Mouse (Mus musculus): ENCODE measurements at regions not wholly inside any gene's neighbourhood (a gene's known extent, or its start where the extent isn't known, plus 50 kb on each side); places are given as distances from the start of the nearest gene placed in this dataset.

DNA sequence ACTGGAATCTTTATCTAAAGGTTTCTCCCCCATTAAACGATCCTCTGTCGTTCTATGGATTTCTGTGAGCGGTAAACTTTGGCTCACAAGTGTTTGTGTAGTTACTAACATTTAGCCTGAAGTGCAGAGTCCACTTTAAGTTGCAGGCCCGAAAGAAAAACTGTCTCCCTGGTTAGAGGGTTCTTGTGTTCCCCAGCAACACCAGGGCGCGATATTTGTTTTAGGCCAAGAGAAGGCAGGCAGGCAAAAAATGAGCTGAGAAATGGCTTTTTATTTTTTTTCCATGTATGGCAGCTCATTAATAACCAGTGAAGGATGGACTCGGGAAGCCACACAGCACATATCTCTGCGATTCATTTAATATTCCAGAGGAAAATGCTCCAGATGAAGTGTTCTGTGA, 357.4 kb upstream of the Nfe2l3 start:
- no peak for DNase-seq

DNA sequence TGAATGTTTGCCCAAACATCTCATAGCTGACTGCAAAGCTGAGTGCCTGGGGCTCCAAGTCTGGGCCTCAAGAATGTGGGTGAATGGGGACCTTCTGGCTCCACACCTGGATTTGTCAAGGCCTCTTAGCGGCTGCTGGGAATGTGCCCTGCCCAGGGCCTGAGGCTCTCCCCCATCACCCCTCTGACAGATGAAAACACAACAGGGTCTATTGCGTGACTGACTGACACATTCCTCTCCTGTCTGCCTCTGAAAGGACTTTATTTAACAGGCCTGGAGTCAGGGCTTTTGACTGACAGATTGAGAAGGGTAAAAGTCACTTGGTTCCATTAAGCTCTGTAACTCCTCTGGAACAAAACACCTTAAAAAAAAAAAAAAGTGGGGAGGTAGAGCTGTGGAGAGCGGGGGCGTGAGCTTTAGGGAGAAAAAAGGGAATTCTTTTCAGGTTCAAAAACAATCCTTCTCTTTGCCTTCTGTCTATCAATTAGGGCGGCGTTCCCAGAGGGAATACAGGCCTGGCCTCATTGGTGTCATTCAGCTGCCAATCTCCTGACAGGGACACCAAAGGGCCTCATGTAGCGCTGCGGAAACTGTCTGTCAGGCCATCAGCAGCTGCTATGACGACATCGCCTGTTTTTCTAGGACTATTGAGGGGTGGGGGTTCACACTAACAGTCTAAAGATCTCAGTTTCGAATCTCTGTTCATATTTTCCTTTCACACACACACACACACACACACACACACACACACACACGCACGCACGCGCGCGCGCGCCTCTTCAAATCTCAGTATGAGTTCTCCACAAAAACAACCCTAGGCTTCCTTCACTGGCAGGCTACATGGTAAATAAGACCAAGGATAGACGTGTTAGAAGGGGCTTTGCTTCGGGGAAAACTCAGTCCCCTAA, 355.4 kb upstream of the Nfe2l3 start:
- DNase-seq = peak; percentile 26

DNA sequence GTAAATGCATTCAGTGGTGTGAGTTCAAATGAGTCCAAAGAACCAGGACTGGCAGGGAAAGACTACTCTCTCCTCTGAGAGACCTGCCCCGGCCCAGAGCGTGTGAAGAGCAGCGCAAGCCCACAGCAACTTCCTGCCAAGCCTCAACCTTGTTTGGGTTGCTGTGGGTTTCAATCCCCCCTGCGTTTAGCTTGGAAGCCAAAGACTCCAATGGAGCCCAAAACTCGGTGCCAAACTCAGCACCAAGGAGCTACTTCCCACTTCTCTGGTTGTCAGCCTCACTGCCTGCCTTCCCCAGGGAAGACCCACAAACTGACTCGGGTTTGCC, 354.7 kb upstream of the Nfe2l3 start:
- DNase-seq = peak; percentile 22

DNA sequence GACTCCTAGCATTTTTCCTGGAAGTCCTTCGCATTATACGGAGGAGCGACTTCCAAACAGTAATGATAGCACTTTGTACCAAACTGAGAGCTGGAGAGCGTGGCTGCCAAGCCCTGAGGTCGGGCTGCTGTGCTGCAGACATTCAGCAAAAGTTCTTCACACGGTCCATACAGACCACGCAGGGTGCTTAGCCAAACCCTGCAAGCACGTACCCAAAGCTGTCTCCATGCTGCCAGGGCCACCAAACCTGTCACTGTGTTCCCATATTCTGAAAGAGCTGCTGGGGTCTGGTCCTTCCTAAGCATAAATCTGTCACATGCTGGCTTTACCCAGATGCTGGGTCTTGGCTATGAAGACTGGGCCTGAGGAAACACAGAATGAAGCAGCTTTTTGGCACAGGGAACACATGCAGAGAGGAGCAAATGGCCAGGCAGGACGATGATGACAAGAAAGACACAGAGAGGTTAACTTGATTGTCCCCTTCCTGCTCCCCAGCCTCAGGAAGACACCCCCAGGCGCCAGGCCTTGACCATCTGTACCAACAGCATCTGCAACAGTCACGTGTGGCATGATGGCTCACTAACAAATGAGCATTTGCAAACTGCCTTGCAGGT, 354.0 kb upstream of the Nfe2l3 start:
- DNase-seq = no peak

DNA sequence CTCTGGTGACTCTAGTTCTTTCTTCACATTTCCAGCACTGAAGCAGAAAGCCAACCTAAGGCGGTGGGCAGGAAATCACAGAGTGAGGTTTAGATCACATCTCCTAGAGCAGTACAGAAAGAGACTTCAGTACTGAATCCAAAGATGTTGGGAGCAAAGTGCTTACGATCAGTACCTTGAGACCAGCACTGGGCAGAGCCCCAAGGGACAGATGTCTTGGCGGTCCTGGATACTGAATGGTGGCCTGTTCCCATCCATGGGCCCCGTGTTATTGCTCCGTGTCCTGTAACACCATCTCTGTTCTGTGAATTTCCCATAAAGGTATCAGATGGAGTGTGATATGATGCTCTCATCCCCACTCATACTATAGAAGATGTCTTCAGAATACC, 353.5 kb upstream of the Nfe2l3 start:
- no peak for DNase-seq

DNA sequence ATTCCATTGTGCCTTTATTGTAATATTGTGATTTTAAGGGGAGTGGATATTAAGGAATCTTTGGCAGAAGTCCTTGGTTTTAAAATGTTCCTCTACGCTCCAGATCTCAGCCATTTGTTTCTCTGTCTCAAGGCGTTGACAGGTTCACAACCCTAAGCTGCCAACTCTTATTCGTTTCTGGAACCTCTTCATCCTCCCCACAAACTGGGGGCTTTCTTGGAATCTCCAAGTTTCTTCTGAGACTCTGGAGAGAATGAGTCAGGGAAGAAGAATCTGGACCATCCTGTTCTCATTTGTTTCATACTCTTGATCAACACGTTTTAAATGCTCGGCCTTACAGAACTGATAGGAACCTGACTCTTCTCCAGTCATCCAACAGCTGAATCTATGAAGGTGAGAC, 351.4 kb upstream of the Nfe2l3 start:
- no peak for DNase-seq

DNA sequence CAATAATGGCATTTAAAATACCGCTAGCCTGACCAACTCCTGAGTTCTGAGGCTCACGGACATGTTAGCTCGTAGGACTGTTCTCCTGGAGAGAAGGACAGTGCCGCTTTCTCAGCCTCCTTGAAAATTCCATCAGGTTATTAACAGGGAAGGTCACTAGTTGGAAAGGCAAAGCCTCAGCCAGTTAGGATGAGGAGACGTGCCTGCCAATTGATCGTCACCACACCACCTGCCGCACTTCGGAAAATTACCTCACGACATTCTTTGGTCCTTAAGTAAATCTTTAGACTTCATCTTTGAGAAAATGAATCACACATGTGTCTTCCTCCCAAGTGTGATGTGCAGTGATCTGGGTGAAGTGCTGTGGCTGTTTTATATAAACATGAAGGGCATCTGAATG, 347.8 kb upstream of the Nfe2l3 start:
- DNase-seq = no peak

DNA sequence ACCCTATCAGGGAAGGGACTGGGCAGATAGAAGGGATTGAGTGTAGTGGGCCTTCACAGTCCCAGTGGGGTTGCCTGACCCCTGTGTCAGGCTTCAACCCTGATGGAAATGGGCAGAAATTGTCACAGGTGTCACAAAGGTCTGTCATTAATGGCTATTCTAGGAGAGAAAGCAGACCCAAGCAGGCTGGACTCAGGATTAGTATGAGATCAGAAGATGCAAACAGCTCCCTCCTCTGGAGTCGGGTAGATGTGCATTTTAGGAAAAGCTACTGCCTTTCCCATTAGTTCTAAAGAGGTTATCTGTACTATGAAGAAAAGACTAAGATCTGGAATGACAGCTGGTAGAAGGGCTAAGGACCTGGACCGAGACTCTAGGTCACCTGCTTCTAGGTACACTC, 346.9 kb upstream of the Nfe2l3 start:
- DNase-seq = no peak

DNA sequence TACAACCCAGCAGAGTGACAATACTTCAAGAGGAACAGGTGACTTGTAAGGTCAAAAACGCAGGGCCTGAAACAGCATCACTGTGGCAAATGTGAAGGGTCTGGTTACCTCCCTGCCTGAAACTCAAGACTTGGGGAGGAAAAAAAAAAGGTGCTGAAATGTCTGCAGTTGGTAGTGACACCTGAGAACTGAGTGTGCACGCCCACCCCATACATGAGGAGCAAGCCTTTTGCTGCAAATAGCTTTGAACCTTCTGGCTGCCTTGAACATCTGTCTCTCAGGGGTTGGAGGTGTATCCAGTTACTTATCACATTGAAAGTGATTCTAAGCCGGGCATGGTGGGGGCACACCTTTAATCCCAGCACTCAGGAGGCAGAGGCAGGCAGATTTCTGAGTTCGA, 346.1 kb upstream of the Nfe2l3 start:
- DNase-seq = no peak

DNA sequence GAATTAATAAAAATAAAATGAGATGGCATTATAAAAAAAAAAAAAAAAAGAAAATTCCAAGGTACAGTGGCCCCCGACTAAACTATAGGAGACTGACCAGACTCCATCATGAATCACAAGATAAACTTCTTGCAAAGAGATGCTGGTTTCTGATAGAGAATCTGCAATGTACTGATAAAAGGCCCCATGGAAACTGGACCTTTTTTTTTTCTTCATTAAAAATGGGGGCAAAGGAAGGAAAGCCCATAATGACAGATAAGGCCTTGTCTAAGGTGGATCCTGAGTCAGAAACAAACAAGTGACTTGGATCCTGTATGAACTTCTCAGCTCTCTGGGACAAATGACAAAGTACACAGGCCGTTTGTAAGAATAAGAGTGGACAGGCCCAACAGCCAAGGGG, 344.7 kb upstream of the Nfe2l3 start:
- DNase-seq = no peak

DNA sequence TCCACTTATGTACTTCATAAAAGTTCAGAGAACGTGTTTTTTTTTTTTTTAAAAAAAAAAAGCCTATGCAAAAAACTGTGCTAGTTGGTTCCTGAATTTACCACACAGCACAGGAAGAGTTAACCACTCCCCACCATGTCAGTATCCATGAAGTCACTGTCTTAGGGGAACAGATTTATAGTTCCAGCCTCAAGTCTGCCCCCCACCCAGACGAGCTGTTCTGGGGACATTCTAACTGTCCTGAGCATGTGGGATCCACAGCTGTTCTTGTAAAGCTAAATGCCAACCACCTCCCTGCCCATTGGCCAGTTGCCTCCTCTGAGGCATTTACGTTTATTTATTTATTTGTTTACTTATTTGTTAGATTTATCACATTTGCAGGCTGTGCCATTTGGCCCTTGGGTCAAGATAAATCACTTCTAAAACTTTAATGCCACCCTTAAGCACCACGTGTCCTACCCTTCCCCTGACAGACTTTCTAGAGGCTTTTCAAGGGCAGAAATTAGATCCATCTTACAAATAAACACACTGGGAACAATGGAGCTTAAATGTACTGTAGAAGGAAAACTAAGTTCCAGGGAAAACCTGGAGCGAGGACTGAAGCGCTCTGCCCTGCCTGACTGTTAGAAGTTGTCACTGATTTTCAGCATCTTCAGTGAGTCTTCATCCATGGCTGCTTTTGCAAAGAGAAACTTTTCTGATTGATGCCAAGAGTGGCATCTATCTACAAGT, 343.7 kb upstream of the Nfe2l3 start:
- DNase-seq = no peak

DNA sequence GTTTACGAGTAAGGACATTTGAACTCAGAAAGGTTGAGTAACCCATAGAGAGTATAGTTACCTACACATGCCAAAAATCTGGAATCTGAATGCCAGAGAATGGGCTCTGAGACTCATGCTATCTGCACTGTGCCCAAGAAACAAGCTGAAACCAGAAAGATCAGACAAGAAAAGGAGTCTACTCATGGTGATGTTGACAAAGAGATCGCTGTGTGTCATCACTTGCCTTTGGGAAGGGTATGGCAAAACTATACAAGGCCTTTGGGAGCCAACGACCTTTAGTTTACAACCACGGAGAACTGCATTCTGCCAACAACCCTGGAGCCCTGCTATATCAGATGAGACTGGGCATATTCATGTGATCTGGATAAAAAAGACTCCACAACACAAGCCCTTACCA, 339.3 kb upstream of the Nfe2l3 start:
- no peak for DNase-seq

DNA sequence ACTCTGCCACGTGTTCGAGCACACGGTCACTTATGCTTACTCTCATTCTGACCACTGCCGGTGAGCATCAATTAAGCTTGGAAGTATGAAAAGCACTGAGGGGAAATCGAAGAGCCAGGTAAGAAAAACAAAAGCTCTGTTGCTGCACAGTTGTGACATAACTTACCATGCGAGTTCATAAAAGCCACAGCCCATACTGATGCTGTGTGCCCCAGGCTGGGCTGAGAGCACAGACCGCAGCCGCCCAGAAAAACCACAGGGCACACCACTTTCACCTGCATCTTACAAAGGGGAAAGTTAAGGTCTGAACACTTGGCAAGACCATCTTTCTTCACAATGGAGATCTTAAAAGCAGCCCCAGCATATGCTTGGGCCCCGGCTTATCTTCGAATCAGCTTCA, 338.2 kb upstream of the Nfe2l3 start:
- no peak for DNase-seq

DNA sequence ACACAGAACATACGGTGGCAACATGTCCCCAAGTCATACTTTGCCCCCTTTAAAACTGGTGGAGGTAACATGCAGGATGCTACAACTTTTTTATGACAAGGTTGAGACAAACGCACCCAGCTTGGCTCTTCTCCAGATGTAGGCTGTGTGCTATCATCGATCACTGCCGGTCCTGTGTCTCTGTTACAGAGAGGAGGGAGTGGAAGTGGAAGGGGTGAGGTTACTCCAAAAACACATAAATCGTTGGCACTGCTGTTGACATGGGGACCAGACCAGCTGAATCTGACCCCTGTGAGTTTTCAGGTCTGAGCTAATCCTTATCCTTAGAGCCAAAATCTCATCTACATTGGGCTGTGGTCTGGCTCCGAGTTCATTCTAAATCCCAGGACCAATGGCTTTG, 335.0 kb upstream of the Nfe2l3 start:
- DNase-seq = no peak

DNA sequence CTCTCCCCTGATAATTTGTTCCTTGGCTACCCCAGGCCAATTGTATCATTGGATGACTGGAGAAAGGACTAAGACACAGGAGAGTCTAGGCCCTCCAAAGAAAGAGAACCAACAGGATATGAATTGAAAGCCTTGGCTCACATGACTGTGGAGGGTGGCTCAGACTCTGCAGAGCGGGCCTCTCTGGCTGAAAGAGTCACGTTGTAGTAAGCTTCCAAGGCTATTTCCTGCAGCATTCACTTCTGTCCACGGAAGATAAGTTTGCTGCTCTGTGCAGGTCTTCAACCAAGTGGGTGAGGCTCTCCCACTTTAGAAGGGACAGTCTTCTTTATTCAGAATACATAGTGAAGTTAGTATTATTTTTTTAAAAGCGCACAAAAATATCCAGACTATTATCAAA, 332.1 kb upstream of the Nfe2l3 start:
- no peak for DNase-seq

DNA sequence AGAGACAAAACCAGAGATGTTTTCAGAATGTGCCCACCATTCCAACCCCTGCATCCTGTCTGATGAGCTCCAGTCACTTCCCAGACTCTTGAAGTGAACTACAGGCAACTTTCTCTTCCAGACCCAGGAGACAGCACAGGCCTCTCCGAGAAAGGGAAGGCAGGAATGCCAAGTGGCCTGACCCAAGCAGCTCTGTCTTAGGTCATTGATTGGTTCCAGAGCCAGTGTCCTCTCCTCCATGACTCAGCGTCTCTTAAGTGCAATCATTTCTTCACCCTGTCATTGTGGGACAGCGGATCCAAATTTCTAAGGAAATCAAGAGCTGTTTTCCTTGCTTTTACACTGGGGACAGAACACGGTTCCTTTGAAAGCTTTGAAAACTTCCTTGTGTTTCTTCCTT, 329.2 kb upstream of the Nfe2l3 start:
- no peak for DNase-seq

DNA sequence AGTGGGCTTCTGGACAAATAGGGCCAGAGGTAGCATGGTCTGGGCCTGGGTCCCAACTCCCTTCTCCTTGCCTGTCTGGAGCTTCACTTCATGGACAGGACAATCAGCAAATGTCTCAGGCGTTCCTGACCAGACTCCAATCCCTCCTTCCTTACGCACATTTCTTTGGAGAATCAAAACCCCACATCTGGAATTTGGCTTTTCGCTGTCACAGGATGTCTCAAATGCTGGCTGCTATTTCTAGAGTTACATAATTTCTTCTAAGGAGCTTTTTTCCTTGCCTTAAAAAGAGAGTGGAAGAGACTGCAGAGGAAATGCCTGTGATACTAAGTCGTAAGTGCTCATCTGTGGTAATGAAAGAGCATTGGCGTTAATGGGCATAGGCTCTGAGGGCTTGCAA, 328.1 kb upstream of the Nfe2l3 start:
- no peak for DNase-seq

DNA sequence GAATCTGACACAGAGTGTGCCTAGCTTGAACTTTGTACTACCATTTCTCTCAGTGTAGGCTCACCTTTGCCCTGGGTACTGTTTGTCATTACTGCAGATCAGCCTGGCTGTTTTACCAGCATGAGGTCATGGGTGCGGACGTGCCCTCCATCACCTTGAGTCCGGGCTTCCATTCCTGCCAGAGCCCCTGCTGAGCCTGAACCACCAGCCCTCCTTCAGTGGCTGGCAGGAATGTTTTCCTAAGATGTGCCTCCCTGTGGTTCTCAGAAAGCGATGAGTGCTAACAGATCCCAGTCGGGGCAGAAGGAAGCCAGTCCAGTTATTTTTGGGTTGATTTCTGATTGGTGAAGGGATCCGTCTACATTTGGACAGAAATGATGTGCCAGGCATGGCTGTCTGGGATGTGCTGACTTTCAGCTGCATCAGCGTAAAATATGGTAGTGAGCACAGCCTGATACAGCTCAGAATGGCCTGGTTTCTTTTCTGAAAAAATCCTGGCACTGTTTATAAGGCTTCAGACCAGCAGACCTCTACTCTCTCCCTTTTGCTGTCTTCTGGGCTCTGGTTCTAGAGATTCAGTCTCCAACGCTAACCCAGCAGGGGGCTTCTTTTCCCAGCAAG, 324.0 kb upstream of the Nfe2l3 start:
- no peak for DNase-seq

DNA sequence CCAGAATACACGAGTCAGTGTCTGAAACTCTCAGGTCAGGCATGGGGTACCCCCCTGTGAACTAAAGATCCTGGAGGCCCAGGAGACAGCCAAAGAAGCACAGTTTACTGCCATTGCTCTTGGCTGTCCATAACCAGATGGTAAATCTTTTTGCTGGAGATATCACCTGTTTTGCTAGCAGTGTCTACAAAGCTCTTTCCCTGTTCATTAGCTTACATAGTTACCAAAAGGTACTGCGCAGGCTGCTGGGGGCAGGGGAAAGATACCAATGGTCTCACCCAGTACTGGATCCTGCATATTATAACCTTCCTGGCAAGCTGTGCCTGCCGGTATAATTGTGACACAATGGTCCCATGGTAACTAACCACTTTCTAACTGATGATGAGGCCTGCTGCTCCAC, 321.9 kb upstream of the Nfe2l3 start:
- DNase-seq = no peak

DNA sequence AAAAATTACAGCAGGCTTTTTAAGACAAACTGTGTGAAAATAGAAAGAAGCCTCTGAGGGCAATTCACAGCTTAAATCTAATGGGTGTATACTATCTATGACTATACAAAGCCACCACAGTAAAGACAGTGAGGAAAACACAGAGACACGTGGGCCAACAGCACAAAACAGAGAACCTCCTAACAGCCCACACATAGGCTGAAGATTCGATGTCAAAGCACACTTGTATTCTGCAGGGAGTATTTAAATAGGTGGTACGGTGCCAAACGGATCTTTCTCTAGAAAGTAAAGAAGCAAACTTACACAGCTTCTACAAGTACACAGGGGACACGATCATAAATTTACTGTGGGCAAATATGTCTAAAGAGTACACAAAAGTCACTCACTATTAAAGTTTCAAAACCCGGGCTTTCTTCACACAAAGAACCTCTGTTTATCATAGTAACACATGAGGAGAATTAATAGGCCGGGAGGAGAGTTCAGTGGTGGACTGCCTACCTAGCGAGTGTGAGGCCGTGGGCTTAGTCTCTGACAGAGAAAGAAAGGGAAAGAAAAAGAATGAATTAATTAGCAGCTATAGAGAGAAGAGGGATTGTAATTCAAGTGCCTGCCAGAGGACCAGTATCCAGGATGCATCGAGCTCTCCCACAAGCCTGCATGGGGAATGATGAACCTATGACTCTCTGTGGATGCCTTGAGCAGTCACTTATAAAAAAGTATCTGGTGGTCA, 317.7 kb upstream of the Nfe2l3 start:
- no peak for DNase-seq

DNA sequence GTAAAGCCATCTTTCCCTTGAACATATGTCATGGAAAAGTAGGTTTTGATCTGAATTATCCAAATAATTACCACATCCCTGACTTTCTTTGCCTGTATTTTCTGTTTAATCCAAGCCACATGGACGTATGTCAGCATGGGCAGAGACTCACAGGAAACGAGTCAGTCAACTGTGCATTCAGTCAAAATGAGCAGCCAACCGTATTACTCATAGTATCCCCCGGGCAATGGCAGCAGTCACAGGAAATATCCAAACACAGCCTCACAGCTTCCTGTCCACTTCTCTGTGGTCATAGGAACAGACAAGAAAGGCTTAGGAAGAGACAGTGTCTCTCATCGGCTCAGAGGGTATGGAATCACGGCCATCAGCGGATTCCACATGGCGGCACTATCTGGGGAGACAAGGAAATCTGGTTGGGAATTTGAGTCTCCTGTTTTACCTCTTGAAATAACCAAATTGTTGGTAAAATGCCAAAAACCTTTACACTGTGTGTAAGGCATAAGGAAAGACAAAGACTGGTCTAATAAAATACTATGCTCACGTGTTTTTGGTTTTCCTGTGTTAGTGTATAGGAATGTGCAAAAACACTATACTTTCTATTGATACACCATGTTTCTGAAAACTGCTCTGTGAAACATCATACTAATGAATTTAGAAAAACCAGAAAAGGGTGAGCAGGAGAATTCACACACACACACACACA, 313.5 kb upstream of the Nfe2l3 start:
- DNase-seq = no peak

DNA sequence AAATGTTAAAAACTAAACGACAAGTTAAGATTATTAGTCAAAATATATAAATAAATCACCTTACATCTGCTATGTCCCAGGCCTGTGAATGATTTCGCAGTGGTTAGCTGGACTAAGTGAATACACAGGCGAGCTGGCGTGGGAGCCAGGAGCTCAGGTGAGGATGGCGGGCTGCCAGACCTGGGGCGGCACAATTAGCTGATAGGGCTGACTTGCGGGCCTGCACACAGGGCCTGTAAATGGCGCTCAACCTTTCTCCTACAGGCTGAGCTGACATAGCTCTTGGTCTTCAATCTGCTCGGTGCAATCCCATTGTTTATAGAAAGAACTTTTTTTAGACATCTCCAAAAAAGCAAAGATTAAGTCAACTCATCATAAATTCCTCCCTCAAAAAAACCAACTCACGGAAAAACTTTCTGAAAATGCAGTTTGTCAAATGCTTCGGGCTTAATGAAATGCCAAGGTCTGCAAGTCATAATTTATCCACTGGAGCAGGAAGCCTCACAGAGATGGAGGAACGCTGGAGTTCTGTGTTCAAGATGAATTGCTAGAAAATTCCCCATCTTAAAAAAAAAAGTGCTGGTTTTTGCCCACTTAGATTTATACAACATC, 312.7 kb upstream of the Nfe2l3 start:
- DNase-seq = peak; percentile 20
